Mouse (Mus musculus) midbrain, embryonic 11.5 days (tissue): ENCODE measurements around the gene Calhm3. TPM values are rescaled to one million over a fixed set of nuclear protein-coding genes. Genes with fewer than 3 reads are reported as not detected.

Source experiments
- ATAC-seq: fragments of 200-750 bp; cut with Nextera tagmentation; 2 replicates; pipeline ENCODE4 v1.8.0; 2017; ENCODE audit warnings: moderate TSS enrichment, moderate library complexity; ENCODE audit not compliant: low FRiP score
- DNase-seq: peaks from one replicate; pipeline ENCODE4 v3.0.0; 2015; ENCODE audit warnings: low spot score; ENCODE audit errors: missing footprints
- H3K27ac ChIP-seq: fragments of 300-500 bp; sonication (generic); 2 replicates; pipeline ENCODE4 v1.5.1; 2014; ENCODE audit warnings: low read depth, low read length
- H3K27me3 ChIP-seq: fragments of 300-500 bp; sonication (generic); 2 replicates; pipeline ENCODE4 v1.6.1; 2014; ENCODE audit warnings: mild to moderate bottlenecking, low read length, moderate library complexity, mixed read lengths; ENCODE audit not compliant: control insufficient read depth, insufficient read depth
- H3K36me3 ChIP-seq: fragments of 300-500 bp; sonication (generic); 2 replicates; pipeline ENCODE4 v1.6.1; 2014; ENCODE audit warnings: mild to moderate bottlenecking, low read length, moderate library complexity, mixed read lengths; ENCODE audit not compliant: control insufficient read depth, insufficient read depth
- H3K4me1 ChIP-seq: fragments of 300-500 bp; sonication (generic); 2 replicates; pipeline ENCODE4 v1.6.1; 2014; ENCODE audit warnings: low read length; ENCODE audit not compliant: control insufficient read depth, insufficient read depth
- H3K4me2 ChIP-seq: fragments of 300-500 bp; sonication (generic); 2 replicates; pipeline ENCODE4 v1.6.1; 2014; ENCODE audit warnings: mild to moderate bottlenecking, moderate library complexity
- H3K4me3 ChIP-seq: fragments of 300-500 bp; sonication (generic); 2 replicates; pipeline ENCODE4 v1.5.1; 2014; ENCODE audit warnings: low read depth, low read length
- H3K9ac ChIP-seq: fragments of 300-500 bp; sonication (generic); 2 replicates; pipeline ENCODE4 v1.6.1; 2014; ENCODE audit warnings: low read length
- H3K9me3 ChIP-seq: fragments of 300-500 bp; sonication (generic); 2 replicates; pipeline ENCODE4 v1.6.1; 2016; ENCODE audit warnings: low read length; ENCODE audit not compliant: control insufficient read depth
- WGBS: fragments of 180-500 bp; shearing (Covaris S2); extraction: QIAGEN DNeasy Blood & Tissue Kit; methylation state at CpG from one replicate; pipeline ENCODE4 v1.1.7; 2014; 5-methylcytosine and 5-hydroxymethylcytosine counted together
- polyA plus RNA-seq: library from polyadenylated mRNA; unstranded; fragments of >200 nt; fragmentation: Nextera tagmentation; extraction: Ambion mirVana; gene quantifications from 2 replicates; pipeline ENCODE4 v1.2.1, GENCODE M21; 2014

The Calhm3 gene
- polyA plus RNA-seq, 1 experiment from 2014 or later = not detected

GRCm38 (mm10) chr19:47118634-47119033, 38.9 kb downstream of the Calhm3 start:
- H3K27ac ChIP-seq = no peak overlapping the region
- H3K4me3 ChIP-seq = no peak overlapping the region
- no peak overlapping the region for H3K9ac ChIP-seq
- no peaks in the 10 kb centered on the region for H3K4me1 ChIP-seq
- no peaks in the 10 kb centered on the region for H3K27me3 ChIP-seq
- DNase-seq (no peak), ATAC-seq (no peak)
- 89% methylated on average over 2 of the region's 2 CpGs for WGBS
- no peaks in the 10 kb centered on the region for H3K9me3 ChIP-seq
- no peak overlapping the region for H3K4me2 ChIP-seq
- H3K36me3 ChIP-seq = peaks cover 10% of the 10 kb centered on the region; the same call in 1 of the 2 replicates

GRCm38 (mm10) chr19:47104641-47105271, 52.8 kb downstream of the Calhm3 start:
- H3K9ac ChIP-seq = no peak overlapping the region
- H3K36me3 ChIP-seq = peaks cover 51% of the 10 kb centered on the region
- H3K9me3 ChIP-seq = no peaks in the 10 kb centered on the region
- H3K4me3 ChIP-seq = no peak overlapping the region
- H3K27ac ChIP-seq = no peak overlapping the region
- 95% methylated on average over 9 of the region's 9 CpGs for WGBS
- no peak for ATAC-seq
- H3K4me2 ChIP-seq = no peak overlapping the region
- H3K4me1 ChIP-seq = no peaks in the 10 kb centered on the region
- no peak for DNase-seq
- no peaks in the 10 kb centered on the region for H3K27me3 ChIP-seq

Other genes starting within 250 kb of the Calhm3 start
- 179 and 186 TPM in 2 replicates for gene Ina, start 143.1 kb downstream of the Calhm3 start, polyA plus RNA-seq
- 73.5 and 79.6 TPM in 2 replicates for gene Nt5c2, start 142.6 kb downstream of the Calhm3 start, polyA plus RNA-seq
- 33.7 and 34.3 TPM in 2 replicates for gene Pcgf6, start 106.9 kb downstream of the Calhm3 start, polyA plus RNA-seq
- gene Taf5, start 90.0 kb downstream of the Calhm3 start, polyA plus RNA-seq = 10.9 and 12.1 TPM in 2 replicates
- 1,071 and 1,179 TPM in 2 replicates for gene Usmg5, start 67.1 kb downstream of the Calhm3 start, polyA plus RNA-seq
- gene Pdcd11, start 67.0 kb downstream of the Calhm3 start, polyA plus RNA-seq = 9.1 and 9.7 TPM in 2 replicates
- gene Calhm2, start 19.5 kb downstream of the Calhm3 start, polyA plus RNA-seq = 0.37 and 0.90 TPM in 2 replicates
- not detected in 2 replicates for gene Calhm1, start 13.5 kb downstream of the Calhm3 start, polyA plus RNA-seq
- 2.9 and 4.0 TPM in 2 replicates for gene Neurl1a, start 21.1 kb upstream of the Calhm3 start, polyA plus RNA-seq